Mouse (Mus musculus): ENCODE data around the gene Xrcc3.

DNA sequence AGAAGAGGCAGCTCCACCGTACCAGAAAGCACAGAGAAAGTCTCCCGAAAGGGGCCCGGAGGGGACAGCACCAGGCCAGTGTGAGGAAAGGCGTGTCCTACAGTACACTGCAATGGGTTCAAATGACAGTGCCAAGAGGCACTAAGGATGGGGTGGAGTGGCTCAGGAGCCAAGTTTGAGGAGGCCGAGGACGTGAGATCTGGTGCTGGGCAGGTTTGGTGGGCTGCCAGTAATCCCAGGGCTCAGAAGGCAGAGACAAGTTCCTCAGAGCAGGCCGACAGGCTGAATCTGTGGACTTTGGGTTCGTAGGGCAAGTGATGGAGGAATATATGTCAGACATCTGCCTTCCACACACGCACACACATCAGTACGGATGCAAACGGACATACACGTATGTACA, 1.1 kb downstream of the Xrcc3 start:
- TF ChIP-seq GATA1 (IDR thresholded peaks at IDR 0.05; ENCODE audit: borderline replicate concordance, low read length) (no peak), FLI1 (IDR thresholded peaks at IDR 0.05; ENCODE audit: low read length) (no peak)

Data from megakaryocyte, embryonic 14.5 days (primary cell).